Comparison of ENCODE assay signal across 16 mouse cellular contexts in the genomic region with DNA sequence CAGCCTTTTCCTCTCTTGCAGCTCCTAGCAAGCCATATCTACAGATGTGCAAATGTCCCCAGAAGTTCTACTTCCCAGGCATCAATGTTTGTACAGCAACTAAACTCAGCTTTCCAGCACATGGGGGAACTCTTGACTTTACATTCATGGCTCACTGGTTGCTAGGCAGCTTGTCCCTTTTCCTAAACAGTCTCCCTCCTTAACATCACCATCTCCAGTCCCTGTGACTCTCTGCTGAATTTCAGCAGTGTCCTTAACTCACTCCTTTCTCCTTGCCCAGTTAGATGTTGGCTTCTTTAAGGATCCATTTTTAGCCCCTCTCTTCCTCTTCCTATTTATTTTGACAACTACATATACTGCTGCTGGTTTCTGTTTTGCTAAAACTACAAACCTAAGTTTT.
"Had no signal": no experiment of that assay in that cellular context is flagged by ENCODE, and none has a peak within 500 bp of the region (broad histone marks: within the 10 kb centered on the region; RNA-seq: fewer than 3 reads in every experiment).

No protein-coding gene starts in this region.

- H3K9me3 ChIP-seq: neural tube, embryonic 13.5 days; neural tube, embryonic 15.5 days; stomach, embryonic 15.5 days had no signal

- H3K36me3 ChIP-seq: neural tube, embryonic 13.5 days; stomach, embryonic 15.5 days had no signal

- H3K27me3 ChIP-seq: neural tube, embryonic 13.5 days; neural tube, embryonic 15.5 days; stomach, embryonic 15.5 days had no signal

- DNase-seq: retina, postnatal 1 day; right cerebral cortex, adult 18-20 months; right cerebral cortex, postnatal 14 days; right cerebral cortex, postnatal 25 days; right cerebral cortex, postnatal 4 days; spleen, adult 18-20 months; thymus, adult 18-20 months; thymus, adult 2 months; thymus, postnatal 14 days; thymus, postnatal 25 days; thymus, postnatal 36 days; thymus, postnatal 4 days had no signal

- H3K4me3 ChIP-seq: neural tube, embryonic 13.5 days; neural tube, embryonic 15.5 days; stomach, embryonic 15.5 days had no signal

- H3K9ac ChIP-seq: neural tube, embryonic 13.5 days; neural tube, embryonic 15.5 days; stomach, embryonic 15.5 days had no signal

- H3K27ac ChIP-seq: neural tube, embryonic 13.5 days; neural tube, embryonic 15.5 days; stomach, embryonic 15.5 days; stomach, postnatal 0 days had no signal

- H3K4me2 ChIP-seq: neural tube, embryonic 13.5 days; neural tube, embryonic 15.5 days; stomach, embryonic 15.5 days had no signal

- H3K4me1 ChIP-seq: neural tube, embryonic 13.5 days; neural tube, embryonic 15.5 days; stomach, embryonic 15.5 days had no signal
